Mouse (Mus musculus): ENCODE results near the gene Arhgef1. TPM values are rescaled to one million over a fixed set of nuclear protein-coding genes. Genes with fewer than 3 reads are reported as not detected.
A peak's percentile ranks its signal among the peaks of the same experiment; 100 is the strongest.

The Arhgef1 gene
- polyA plus RNA-seq, 1 experiment from 2014 or later, result 122 TPM

DNA sequence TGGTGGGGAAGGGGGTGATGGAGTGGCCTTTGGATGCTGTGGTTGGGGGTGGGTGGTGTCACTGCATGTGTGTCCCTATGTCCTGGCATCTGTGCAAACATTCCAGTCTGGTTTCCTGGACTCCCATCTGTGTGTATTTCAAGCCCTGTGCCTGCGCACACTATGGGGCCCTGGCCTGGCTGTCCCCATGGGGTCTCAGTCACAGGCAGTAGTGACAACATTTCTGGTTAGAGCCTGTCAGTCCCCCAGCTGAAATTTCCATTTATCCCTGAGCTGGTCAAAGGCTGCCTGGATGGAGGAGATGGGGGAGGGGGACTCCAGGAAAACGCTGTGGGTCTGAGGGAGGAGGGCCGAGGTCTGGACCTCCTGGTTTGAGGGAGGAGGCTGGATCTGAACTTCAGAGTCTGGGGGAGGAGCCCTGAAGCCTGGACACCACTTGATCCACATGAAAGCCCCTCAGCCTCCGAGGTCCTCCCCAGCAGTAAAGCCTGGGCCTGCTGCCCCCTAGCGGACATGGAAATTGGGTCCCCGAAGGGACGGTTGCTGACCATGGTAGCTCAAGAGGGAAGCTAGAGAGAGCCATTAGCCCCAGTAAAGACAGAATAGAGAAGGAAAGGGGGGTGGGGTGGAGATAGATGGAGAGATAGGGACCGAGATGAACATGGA lies 47.4 kb downstream of the Arhgef1 start:
- Histone ChIP-seq H3K4me1 (peaks cover 10% of the 10 kb centered on the region; the same call in 1 of the 2 replicates), H3K27ac (no peak overlapping the region), H3K9me3 (no peaks in the 10 kb centered on the region), H3K4me3 (no peak overlapping the region), H3K4me2 (no peak overlapping the region), H3K36me3 (no peaks in the 10 kb centered on the region), H3K9ac (no peak overlapping the region), H3K27me3 (peaks cover 100% of the 10 kb centered on the region)
- ATAC-seq (ENCODE audit: insufficient number of reproducible peaks, insufficient read depth, low FRiP score, low TSS enrichment, low read depth), result no peak
- 0% methylated on average over 8 of the region's 8 CpGs for WGBS

DNA sequence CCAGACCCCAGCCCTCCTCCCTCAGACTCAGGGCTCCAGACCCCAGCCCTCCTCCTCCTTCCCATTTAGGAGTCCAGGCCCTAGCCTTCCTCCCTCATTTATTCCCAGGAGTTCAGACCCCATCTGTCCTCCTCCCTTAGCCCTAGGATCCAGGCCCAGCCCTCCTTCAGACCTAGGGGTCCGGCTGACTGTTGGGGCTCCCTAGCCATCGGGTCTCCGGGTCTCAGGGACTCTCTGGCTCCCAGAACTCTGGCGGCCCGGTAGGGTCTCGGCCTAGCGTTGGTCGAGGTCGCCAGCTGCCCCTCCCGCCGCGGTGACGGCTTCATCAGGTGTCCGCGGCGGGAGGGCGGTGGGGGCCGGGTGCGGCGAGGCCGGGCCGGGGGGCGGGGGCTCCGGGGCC lies 51.3 kb downstream of the Arhgef1 start:
- Histone ChIP-seq H3K9me3 (0 out of 2 replicates have a peak, but pooled peaks cover 3% of the 10 kb centered on the region), H3K4me2 (peak overlapping the region; percentile 65), H3K4me3 (peak overlapping the region; percentile 45), H3K9ac (peak overlapping the region; percentile 61), H3K4me1 (peaks cover 9% of the 10 kb centered on the region; the same call in 1 of the 2 replicates), H3K27ac (no peak overlapping the region), H3K27me3 (peaks cover 85% of the 10 kb centered on the region), H3K36me3 (no peaks in the 10 kb centered on the region)
- no peak for ATAC-seq (ENCODE audit: insufficient number of reproducible peaks, insufficient read depth, low FRiP score, low TSS enrichment, low read depth)
- under 1% methylated on average over 21 of the region's 24 CpGs for WGBS

GRCm38 (mm10) chr7:24954450-24954849 lies 51.7 kb downstream of the Arhgef1 start:
- Histone ChIP-seq H3K4me2 (peak overlapping the region; percentile 65), H3K27ac (no peak overlapping the region), H3K9me3 (0 out of 2 replicates have a peak, but pooled peaks cover 3% of the 10 kb centered on the region), H3K36me3 (no peaks in the 10 kb centered on the region), H3K4me1 (peaks cover 9% of the 10 kb centered on the region; the same call in 1 of the 2 replicates), H3K9ac (peak overlapping the region; percentile 61), H3K4me3 (peak overlapping the region; percentile 45), H3K27me3 (peaks cover 81% of the 10 kb centered on the region)
- WGBS, result 2% methylated on average over 27 of the region's 30 CpGs
- no peak for ATAC-seq (ENCODE audit: insufficient number of reproducible peaks, insufficient read depth, low FRiP score, low TSS enrichment, low read depth)

DNA sequence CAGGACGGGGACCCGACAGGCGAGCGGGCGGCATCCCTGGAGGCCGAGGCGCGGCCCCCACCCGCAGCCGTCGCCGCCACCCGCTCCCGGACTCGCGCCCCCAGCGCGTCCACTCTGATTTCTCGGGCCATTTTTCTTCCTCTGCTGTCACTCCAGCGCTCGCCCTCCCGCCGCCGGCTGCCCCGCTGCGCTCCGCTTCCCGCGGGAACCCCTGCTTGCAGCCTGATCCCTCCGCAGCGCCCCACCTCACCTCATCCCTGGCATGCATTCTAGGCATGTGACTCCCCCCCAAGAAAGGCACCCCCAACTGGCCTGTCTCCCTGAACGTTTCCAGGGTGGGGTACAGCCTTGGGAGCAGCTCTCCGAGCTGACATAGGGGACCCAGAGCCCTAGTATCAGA lies 52.5 kb downstream of the Arhgef1 start:
- Histone ChIP-seq H3K9ac (peak overlapping the region; percentile 61), H3K36me3 (no peaks in the 10 kb centered on the region), H3K9me3 (0 out of 2 replicates have a peak, but pooled peaks cover 3% of the 10 kb centered on the region), H3K27me3 (peaks cover 73% of the 10 kb centered on the region), H3K4me1 (peaks cover 9% of the 10 kb centered on the region; the same call in 1 of the 2 replicates), H3K4me2 (peak overlapping the region; percentile 65), H3K27ac (no peak overlapping the region), H3K4me3 (peak overlapping the region; percentile 45)
- 2% methylated on average over 33 of the region's 33 CpGs for WGBS
- no peak for ATAC-seq (ENCODE audit: insufficient number of reproducible peaks, insufficient read depth, low FRiP score, low TSS enrichment, low read depth)

DNA sequence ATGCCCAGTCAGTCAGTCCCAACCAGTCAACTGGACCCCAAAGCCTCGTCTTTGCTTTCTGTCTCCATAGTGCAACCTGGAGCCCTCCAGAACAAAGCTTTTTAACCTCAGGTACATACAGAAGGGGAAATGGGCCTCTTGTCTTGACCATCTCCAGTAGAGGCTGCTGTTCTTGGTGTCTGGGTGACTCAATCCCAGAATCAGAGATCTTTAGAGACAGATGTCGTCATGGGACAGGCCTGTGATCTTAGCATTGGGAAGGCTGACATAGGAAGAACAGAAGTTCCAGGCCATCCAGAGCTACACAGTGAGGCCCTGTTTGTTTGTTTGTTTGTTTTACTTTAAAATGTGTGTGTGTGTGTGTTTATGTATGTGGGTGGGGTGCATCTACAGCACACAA lies 61.6 kb downstream of the Arhgef1 start:
- 72% methylated on average over 2 of the region's 2 CpGs for WGBS
- Histone ChIP-seq H3K9me3 (no peaks in the 10 kb centered on the region), H3K27me3 (no peaks in the 10 kb centered on the region), H3K27ac (no peak overlapping the region), H3K4me1 (no peaks in the 10 kb centered on the region), H3K36me3 (no peaks in the 10 kb centered on the region), H3K4me2 (no peak overlapping the region), H3K9ac (no peak overlapping the region), H3K4me3 (no peak overlapping the region)
- no peak for ATAC-seq (ENCODE audit: insufficient number of reproducible peaks, insufficient read depth, low FRiP score, low TSS enrichment, low read depth)

DNA sequence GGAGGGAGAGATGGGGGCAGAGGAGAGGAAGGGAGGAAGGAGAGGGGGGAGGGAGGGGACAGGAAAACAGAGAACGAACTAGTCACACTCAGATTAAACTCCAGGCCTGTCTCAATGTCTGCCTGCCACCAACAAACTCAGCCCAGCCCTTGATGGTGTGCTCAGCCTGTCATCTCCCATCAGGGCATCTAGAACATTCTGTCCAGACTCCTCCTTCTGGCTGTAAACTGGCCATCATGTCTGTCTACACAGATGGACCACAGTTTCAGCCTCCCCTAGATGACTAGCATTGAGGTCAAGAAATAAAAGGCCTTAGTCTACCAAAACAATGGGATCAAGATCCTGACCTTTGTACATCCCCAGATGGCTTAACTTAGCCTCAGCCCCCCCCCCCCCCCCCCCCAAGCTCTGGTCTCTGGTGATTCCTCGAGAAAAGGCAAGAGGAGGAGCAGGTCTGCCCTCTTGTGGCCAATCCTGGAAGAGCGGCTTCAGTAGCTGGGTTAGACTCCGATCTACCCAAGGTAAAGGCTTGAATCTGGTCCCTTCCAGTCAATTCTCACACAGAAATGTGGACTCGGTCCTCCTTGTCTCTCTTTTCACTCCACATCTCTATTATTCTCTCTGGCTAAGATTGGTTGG lies 62.3 kb downstream of the Arhgef1 start:
- no peak overlapping the region for H3K4me2 ChIP-seq
- H3K4me3 ChIP-seq, result no peak overlapping the region
- H3K36me3 ChIP-seq, result peaks cover 7% of the 10 kb centered on the region
- H3K9ac ChIP-seq, result no peak overlapping the region
- 6% methylated on average over 5 of the region's 5 CpGs for WGBS
- no peaks in the 10 kb centered on the region for H3K4me1 ChIP-seq
- H3K27ac ChIP-seq, result no peak overlapping the region
- ATAC-seq (ENCODE audit: insufficient number of reproducible peaks, insufficient read depth, low FRiP score, low TSS enrichment, low read depth), result no peak
- no peaks in the 10 kb centered on the region for H3K27me3 ChIP-seq
- no peaks in the 10 kb centered on the region for H3K9me3 ChIP-seq

DNA sequence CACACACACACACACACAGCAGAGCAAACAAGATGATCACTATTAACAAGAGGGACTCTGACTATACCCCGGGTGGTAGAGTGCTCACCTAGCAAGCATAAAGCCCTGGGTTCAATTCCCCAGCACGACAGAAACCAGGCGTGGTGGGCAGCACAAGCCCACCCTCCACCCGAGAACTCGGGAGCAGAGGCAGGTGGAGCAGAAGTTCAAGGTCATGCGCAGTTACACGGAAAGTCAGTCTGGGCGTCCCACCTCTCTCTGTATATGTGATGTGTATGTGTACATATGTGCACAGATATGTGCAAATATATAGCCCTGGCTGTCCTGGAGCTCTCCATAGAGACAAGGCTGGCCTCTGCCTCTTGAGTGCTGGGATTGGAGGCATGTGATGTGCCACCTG lies 65.3 kb downstream of the Arhgef1 start:
- peaks cover 7% of the 10 kb centered on the region for H3K36me3 ChIP-seq
- H3K4me2 ChIP-seq, result no peak overlapping the region
- peaks cover 11% of the 10 kb centered on the region; the same call in 1 of the 2 replicates for H3K4me1 ChIP-seq
- no peak for ATAC-seq (ENCODE audit: insufficient number of reproducible peaks, insufficient read depth, low FRiP score, low TSS enrichment, low read depth)
- 85% methylated on average over 8 of the region's 8 CpGs for WGBS
- H3K9me3 ChIP-seq, result no peaks in the 10 kb centered on the region
- no peak overlapping the region for H3K27ac ChIP-seq
- H3K27me3 ChIP-seq, result no peaks in the 10 kb centered on the region
- no peak overlapping the region for H3K4me3 ChIP-seq
- H3K9ac ChIP-seq, result no peak overlapping the region

DNA sequence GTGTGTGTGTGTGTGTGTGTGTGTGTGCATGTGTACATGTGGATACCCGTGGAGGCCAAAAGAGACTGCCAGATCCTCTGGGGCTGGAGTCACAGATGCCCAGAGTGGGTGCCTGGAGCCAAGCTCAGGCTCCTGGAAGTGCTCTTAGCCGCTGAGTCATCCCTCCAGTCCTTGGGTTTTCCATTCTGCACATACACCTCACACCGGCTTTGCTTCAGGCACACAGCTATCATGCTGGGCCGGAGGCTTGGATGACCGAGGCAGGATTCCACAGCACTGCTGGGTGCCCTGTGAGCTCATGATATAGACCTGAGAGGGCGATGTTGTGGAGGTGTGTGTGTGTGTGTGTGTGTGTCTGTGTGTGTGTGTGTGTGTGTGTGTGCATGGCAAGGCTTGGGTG lies 65.8 kb downstream of the Arhgef1 start:
- peaks cover 11% of the 10 kb centered on the region; the same call in 1 of the 2 replicates for H3K4me1 ChIP-seq
- H3K27ac ChIP-seq, result no peak overlapping the region
- H3K9me3 ChIP-seq, result no peaks in the 10 kb centered on the region
- H3K9ac ChIP-seq, result no peak overlapping the region
- H3K36me3 ChIP-seq, result peaks cover 7% of the 10 kb centered on the region
- H3K27me3 ChIP-seq, result no peaks in the 10 kb centered on the region
- H3K4me2 ChIP-seq, result no peak overlapping the region
- ATAC-seq (ENCODE audit: insufficient number of reproducible peaks, insufficient read depth, low FRiP score, low TSS enrichment, low read depth), result no peak
- no peak overlapping the region for H3K4me3 ChIP-seq
- WGBS, result 65% methylated on average over 6 of the region's 6 CpGs

DNA sequence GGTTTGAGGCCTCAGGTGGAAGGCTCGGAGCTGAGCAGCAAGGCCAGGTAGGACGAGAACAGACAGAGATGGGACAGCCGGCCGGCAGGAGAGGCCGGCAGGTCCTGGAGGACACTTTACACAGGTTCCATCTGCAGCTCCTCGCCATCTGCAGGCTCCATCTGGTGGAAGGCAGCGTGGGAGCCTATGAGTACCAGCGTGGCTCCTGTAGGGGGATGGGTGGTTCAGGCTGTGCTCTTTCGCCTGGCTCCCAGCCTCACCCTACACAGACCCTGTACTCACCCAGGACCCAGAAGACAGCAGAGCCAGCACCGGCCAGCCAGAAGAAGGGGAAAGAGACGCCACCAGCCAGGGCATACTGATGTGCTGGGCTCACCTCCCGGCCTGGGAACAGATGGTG lies 67.1 kb downstream of the Arhgef1 start:
- peaks cover 11% of the 10 kb centered on the region; the same call in 1 of the 2 replicates for H3K4me1 ChIP-seq
- no peak overlapping the region for H3K27ac ChIP-seq
- peak overlapping the region; percentile 21; the same call in 1 of the 2 replicates for H3K9ac ChIP-seq
- no peak overlapping the region for H3K4me2 ChIP-seq
- peaks cover 7% of the 10 kb centered on the region for H3K36me3 ChIP-seq
- no peaks in the 10 kb centered on the region for H3K9me3 ChIP-seq
- no peaks in the 10 kb centered on the region for H3K27me3 ChIP-seq
- ATAC-seq (ENCODE audit: insufficient number of reproducible peaks, insufficient read depth, low FRiP score, low TSS enrichment, low read depth), result no peak
- 78% methylated on average over 12 of the region's 12 CpGs for WGBS
- H3K4me3 ChIP-seq, result no peak overlapping the region

DNA sequence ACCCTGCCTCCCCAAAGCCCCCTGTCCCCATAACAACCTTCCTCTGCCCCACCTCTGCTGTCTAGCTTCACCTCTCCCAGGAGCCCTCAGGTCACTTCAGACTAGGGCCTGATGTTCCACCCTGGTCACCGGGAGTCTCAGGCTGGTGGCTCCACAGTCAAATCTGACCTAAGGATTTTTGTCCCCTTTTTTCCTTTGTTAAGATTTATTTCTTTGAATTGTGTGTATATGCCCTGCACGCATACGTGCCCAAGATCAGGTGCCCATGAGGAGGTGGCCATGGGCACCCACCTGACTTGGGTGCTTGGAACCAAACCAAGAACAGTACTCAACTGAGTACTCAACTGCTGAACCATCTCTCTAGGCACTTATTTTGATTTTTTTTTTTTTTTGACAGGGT lies 67.6 kb downstream of the Arhgef1 start:
- no peaks in the 10 kb centered on the region for H3K27me3 ChIP-seq
- no peaks in the 10 kb centered on the region for H3K9me3 ChIP-seq
- peaks cover 11% of the 10 kb centered on the region; the same call in 1 of the 2 replicates for H3K4me1 ChIP-seq
- 0 out of 2 replicates have a peak overlapping the region, but pooled peaks have one; percentile 21 for H3K9ac ChIP-seq
- no peak for ATAC-seq (ENCODE audit: insufficient number of reproducible peaks, insufficient read depth, low FRiP score, low TSS enrichment, low read depth)
- no peak overlapping the region for H3K27ac ChIP-seq
- no peak overlapping the region for H3K4me3 ChIP-seq
- H3K4me2 ChIP-seq, result no peak overlapping the region
- WGBS, result 94% methylated on average over 3 of the region's 3 CpGs
- H3K36me3 ChIP-seq, result peaks cover 7% of the 10 kb centered on the region

DNA sequence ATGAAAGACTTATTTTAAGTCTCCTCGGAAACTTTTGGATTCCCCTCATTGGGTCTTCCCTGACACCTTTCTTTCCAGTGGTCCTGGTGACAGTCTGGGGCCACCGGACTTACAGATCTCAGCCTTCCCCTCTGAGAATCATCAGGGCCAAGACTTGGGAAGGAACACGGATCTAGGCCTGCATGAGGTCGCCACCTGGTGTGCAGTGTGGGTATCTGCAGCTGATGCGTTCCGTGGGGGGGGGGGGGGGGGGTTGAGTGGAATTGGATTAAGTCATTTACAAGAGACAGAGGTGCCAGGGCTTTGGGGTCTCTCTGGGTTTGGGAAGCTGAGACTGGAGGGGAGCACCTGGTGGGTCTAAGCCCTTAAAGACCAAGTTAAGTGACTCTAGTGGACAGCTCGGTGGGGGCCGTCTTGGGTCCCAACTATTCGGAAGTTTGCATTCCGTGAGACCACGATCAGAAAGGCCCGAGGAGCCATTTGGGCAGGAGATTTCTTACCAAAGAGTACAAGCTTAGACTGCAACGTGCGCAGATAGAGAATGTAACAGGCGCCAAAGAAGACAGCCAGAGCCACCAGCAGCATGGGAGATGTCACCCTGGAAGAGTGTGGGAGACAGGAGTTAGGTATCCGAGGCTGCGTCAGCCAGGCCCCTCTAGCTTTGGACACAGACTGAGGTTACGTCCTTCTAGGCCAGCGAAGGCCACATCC lies 68.7 kb downstream of the Arhgef1 start:
- H3K9ac ChIP-seq, result peak overlapping the region; percentile 85
- no peaks in the 10 kb centered on the region for H3K27me3 ChIP-seq
- WGBS, result 8% methylated on average over 19 of the region's 19 CpGs
- peak overlapping the region; percentile 71 for H3K4me2 ChIP-seq
- no peak; the same call in 1 of the 2 replicates for ATAC-seq (ENCODE audit: insufficient number of reproducible peaks, insufficient read depth, low FRiP score, low TSS enrichment, low read depth)
- peaks cover 7% of the 10 kb centered on the region for H3K36me3 ChIP-seq
- H3K4me3 ChIP-seq, result peak overlapping the region; percentile 77
- H3K9me3 ChIP-seq, result no peaks in the 10 kb centered on the region
- peaks cover 11% of the 10 kb centered on the region; the same call in 1 of the 2 replicates for H3K4me1 ChIP-seq
- peak overlapping the region; percentile 72; the same call in 1 of the 2 replicates for H3K27ac ChIP-seq

Data from embryonic facial prominence, embryonic 13.5 days (tissue).